Mouse (Mus musculus): Measurements from ENCODE around the gene Iqschfp. TPM values are rescaled to one million over a fixed set of nuclear protein-coding genes. Genes with fewer than 3 reads are reported as not detected.
A peak's percentile ranks its signal among the peaks of the same experiment; 100 is the strongest.

Iqschfp gene
- total and polyA plus RNA-seq, 2 experiments: not detected

DNA sequence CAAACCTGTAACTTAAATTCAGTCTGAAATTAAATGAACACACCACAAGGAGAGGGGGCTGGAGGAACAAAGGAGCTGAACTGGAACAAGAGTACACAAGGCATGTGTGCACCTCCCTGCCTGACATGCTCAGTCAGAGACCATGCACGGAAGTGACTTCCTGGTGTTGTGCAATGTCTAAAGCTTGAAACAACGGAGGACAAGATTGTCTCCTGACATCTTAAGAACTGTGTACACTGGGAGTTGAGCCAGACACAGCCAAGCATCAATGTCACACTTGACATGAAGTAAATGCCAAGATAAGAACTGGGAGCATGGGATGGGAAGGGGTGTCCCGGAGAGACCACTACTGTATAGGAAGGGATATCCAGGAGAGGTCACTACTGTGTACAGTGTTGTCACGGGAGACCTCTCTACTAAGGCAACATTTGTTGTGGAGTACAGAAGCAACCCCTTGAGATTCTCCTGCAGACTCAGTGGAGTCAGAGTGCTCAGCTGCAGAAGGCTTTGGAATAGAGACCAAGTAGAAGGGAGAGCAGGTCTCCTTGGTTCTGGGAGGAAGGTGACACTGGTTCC, 663.1 kb downstream of the Iqschfp start:
- Histone ChIP-seq H3K4me1 (ENCODE audit: control insufficient read depth, insufficient read depth, low read length) (peaks cover 4% of the 10 kb centered on the region), H3K27me3 (ENCODE audit: control insufficient read depth, insufficient read depth, low read length) (no peaks in the 10 kb centered on the region), H3K36me3 (ENCODE audit: control insufficient read depth, insufficient read depth, low read length) (no peaks in the 10 kb centered on the region), H3K79me2 (ENCODE audit: control insufficient read depth, insufficient read depth, low read length) (no peaks in the 10 kb centered on the region; the same call in 1 of the 2 replicates), H3K4me3 (ENCODE audit: insufficient read depth, low read depth, low read length) (no peak overlapping the region), H3K9ac (ENCODE audit: low read depth, low read length) (no peak overlapping the region), H3K27ac (replicated peaks; ENCODE audit: insufficient read depth, low read depth, low read length) (no peak overlapping the region)
- TF ChIP-seq CTCF (IDR thresholded peaks at IDR 0.05; ENCODE audit: low read depth, low read length): no peak
- no peak for TF ChIP-seq POLR2A (IDR thresholded peaks at IDR 0.05; ENCODE audit: extremely low read depth, insufficient read depth, low read length)
- DNase-seq (ENCODE audit: extremely low read depth, low read depth, low spot score): no peak
- WGBS: 31% methylated on average over 4 of the region's 4 CpGs

DNA sequence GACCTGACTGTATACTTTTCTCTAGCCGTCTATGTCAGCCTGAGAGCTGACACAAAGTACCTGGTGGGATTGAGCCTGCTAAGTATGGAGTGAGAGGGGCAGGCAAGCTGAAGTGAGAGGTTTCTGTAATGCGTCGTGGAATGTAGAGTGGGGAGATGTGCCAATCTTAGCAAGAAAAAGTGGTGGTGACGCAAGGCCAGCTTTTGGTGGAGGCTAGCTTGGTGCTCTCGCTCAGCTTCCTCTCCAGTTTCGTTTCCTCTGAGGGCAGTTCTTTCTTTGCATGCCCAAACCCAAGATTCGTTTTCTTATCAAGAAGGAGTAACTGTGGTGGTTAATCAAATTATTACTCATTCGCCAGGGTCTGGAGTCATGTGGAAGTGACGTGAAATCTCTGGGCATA, 664.9 kb downstream of the Iqschfp start:
- Histone ChIP-seq H3K79me2 (ENCODE audit: control insufficient read depth, insufficient read depth, low read length) (no peaks in the 10 kb centered on the region), H3K9ac (ENCODE audit: low read depth, low read length) (no peak overlapping the region), H3K27me3 (ENCODE audit: control insufficient read depth, insufficient read depth, low read length) (no peaks in the 10 kb centered on the region), H3K27ac (replicated peaks; ENCODE audit: insufficient read depth, low read depth, low read length) (no peak overlapping the region), H3K4me3 (ENCODE audit: insufficient read depth, low read depth, low read length) (no peak overlapping the region), H3K36me3 (ENCODE audit: control insufficient read depth, insufficient read depth, low read length) (no peaks in the 10 kb centered on the region), H3K4me1 (ENCODE audit: control insufficient read depth, insufficient read depth, low read length) (peaks cover 4% of the 10 kb centered on the region)
- TF ChIP-seq CTCF (IDR thresholded peaks at IDR 0.05; ENCODE audit: low read depth, low read length) (no peak), POLR2A (IDR thresholded peaks at IDR 0.05; ENCODE audit: extremely low read depth, insufficient read depth, low read length) (no peak)
- 84% methylated on average over 9 of the region's 9 CpGs for WGBS
- no peak for DNase-seq (ENCODE audit: extremely low read depth, low read depth, low spot score)

DNA sequence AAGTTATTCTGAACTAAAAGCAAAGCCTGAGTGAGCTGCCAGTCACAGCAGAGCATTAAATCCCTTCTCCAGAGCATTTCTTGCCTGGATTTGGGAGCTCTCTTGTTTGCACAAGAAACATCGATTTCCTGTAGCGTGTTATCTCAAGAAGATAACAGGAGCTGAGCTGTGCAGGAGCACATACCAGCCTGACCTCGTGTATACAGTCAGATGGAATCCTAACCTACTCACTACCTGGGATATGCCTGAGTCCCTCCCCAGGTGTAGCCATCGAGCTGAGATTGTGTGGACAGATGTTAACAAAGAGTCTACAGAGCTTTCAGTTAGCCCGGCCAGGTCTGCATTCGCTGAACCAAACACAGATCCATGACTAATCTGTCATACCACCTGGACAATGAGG, 666.7 kb downstream of the Iqschfp start:
- Histone ChIP-seq H3K9ac (ENCODE audit: low read depth, low read length) (no peak overlapping the region), H3K79me2 (ENCODE audit: control insufficient read depth, insufficient read depth, low read length) (no peaks in the 10 kb centered on the region), H3K27me3 (ENCODE audit: control insufficient read depth, insufficient read depth, low read length) (no peaks in the 10 kb centered on the region), H3K27ac (replicated peaks; ENCODE audit: insufficient read depth, low read depth, low read length) (no peak overlapping the region), H3K4me3 (ENCODE audit: insufficient read depth, low read depth, low read length) (no peak overlapping the region), H3K36me3 (ENCODE audit: control insufficient read depth, insufficient read depth, low read length) (no peaks in the 10 kb centered on the region), H3K4me1 (ENCODE audit: control insufficient read depth, insufficient read depth, low read length) (peaks cover 4% of the 10 kb centered on the region)
- TF ChIP-seq POLR2A (IDR thresholded peaks at IDR 0.05; ENCODE audit: extremely low read depth, insufficient read depth, low read length) (no peak), CTCF (IDR thresholded peaks at IDR 0.05; ENCODE audit: low read depth, low read length) (no peak)
- peak; percentile 17 for DNase-seq (ENCODE audit: extremely low read depth, low read depth, low spot score)
- 16% methylated on average over 6 of the region's 6 CpGs for WGBS

DNA sequence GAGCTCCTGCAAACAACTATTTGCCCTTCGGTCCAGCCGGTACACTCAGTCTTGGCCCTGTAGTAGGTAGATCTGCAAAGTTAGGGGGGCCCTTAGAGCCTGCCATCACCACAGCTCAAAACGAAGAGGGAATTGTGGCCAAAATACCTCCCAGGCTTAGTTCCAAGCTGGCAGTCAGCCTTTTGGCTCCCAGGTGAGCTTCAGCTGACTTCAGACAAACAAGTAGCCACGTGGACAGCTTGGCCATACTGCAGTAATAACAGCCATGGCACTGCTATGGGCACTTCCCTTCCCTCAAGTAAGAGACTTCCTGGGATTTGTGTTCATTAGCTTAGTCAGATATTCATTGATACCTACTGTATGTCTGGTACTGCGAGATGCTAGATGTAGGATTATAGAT, 668.0 kb downstream of the Iqschfp start:
- TF ChIP-seq POLR2A (IDR thresholded peaks at IDR 0.05; ENCODE audit: extremely low read depth, insufficient read depth, low read length): no peak
- no peak for TF ChIP-seq CTCF (IDR thresholded peaks at IDR 0.05; ENCODE audit: low read depth, low read length)
- H3K36me3 ChIP-seq (ENCODE audit: control insufficient read depth, insufficient read depth, low read length): no peaks in the 10 kb centered on the region
- H3K27me3 ChIP-seq (ENCODE audit: control insufficient read depth, insufficient read depth, low read length): no peaks in the 10 kb centered on the region
- H3K4me1 ChIP-seq (ENCODE audit: control insufficient read depth, insufficient read depth, low read length): peaks cover 4% of the 10 kb centered on the region
- H3K27ac ChIP-seq (replicated peaks; ENCODE audit: insufficient read depth, low read depth, low read length): no peak overlapping the region
- no peak overlapping the region for H3K9ac ChIP-seq (ENCODE audit: low read depth, low read length)
- no peak overlapping the region for H3K4me3 ChIP-seq (ENCODE audit: insufficient read depth, low read depth, low read length)
- H3K79me2 ChIP-seq (ENCODE audit: control insufficient read depth, insufficient read depth, low read length): no peaks in the 10 kb centered on the region
- 32% methylated on average over 5 of the region's 5 CpGs for WGBS
- DNase-seq (ENCODE audit: extremely low read depth, low read depth, low spot score): peak; percentile 77

DNA sequence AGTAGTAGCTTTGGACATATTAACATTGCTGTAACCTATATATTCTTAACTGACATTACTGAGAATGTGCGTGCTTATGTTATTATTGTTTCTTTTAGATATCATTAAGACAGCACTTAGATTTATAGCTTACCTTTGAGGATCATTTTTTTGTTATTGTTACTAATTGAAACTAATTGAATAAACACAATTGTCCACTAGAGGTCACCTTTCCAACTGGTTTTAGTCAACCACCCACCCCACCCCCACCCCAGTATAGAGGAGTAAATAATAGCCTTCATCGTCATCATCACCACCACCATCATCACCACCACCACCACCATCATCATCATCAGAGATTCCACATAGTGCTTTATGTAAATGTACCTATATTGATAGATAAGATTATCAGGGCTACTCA, 670.8 kb downstream of the Iqschfp start:
- Histone ChIP-seq H3K79me2 (ENCODE audit: control insufficient read depth, insufficient read depth, low read length) (no peaks in the 10 kb centered on the region), H3K36me3 (ENCODE audit: control insufficient read depth, insufficient read depth, low read length) (no peaks in the 10 kb centered on the region), H3K4me1 (ENCODE audit: control insufficient read depth, insufficient read depth, low read length) (peaks cover 4% of the 10 kb centered on the region), H3K27ac (replicated peaks; ENCODE audit: insufficient read depth, low read depth, low read length) (no peak overlapping the region), H3K9ac (ENCODE audit: low read depth, low read length) (no peak overlapping the region), H3K27me3 (ENCODE audit: control insufficient read depth, insufficient read depth, low read length) (no peaks in the 10 kb centered on the region), H3K4me3 (ENCODE audit: insufficient read depth, low read depth, low read length) (no peak overlapping the region)
- 75% methylated on average over 2 of the region's 2 CpGs for WGBS
- no peak for TF ChIP-seq POLR2A (IDR thresholded peaks at IDR 0.05; ENCODE audit: extremely low read depth, insufficient read depth, low read length)
- TF ChIP-seq CTCF (IDR thresholded peaks at IDR 0.05; ENCODE audit: low read depth, low read length): no peak
- DNase-seq (ENCODE audit: extremely low read depth, low read depth, low spot score): no peak

DNA sequence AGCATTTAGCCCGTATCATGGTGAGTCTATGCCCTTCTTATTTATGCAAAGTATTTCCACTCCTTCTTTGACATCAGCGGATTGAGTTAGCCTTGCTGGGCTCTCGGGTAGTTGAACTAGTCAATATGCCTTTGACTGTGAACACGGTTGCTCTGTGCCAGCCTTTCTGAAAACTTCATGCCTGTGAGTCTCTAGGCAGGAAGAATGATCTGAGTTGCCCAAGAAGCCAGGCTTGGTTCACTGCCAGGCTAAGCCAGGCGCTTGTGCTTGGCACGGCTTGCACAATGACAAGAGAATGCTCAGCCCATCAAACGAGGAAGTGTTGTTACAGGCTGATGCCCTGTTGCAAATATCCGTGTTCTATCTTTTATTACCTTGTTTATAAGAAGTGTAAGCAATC, 671.9 kb downstream of the Iqschfp start:
- H3K27ac ChIP-seq (replicated peaks; ENCODE audit: insufficient read depth, low read depth, low read length): no peak overlapping the region
- 29% methylated on average over 8 of the region's 8 CpGs for WGBS
- DNase-seq (ENCODE audit: extremely low read depth, low read depth, low spot score): peak; percentile 58
- no peak overlapping the region for H3K9ac ChIP-seq (ENCODE audit: low read depth, low read length)
- H3K4me3 ChIP-seq (ENCODE audit: insufficient read depth, low read depth, low read length): no peak overlapping the region
- H3K4me1 ChIP-seq (ENCODE audit: control insufficient read depth, insufficient read depth, low read length): peaks cover 1% of the 10 kb centered on the region
- no peaks in the 10 kb centered on the region for H3K79me2 ChIP-seq (ENCODE audit: control insufficient read depth, insufficient read depth, low read length)
- no peaks in the 10 kb centered on the region for H3K36me3 ChIP-seq (ENCODE audit: control insufficient read depth, insufficient read depth, low read length)
- no peak for TF ChIP-seq POLR2A (IDR thresholded peaks at IDR 0.05; ENCODE audit: extremely low read depth, insufficient read depth, low read length)
- no peak for TF ChIP-seq CTCF (IDR thresholded peaks at IDR 0.05; ENCODE audit: low read depth, low read length)
- no peaks in the 10 kb centered on the region for H3K27me3 ChIP-seq (ENCODE audit: control insufficient read depth, insufficient read depth, low read length)
